Mouse (Mus musculus) thymus, adult 2 months (tissue): ENCODE results near the gene Hcst.

Experiments
- CTCF ChIP-seq: fragments of 200-500 bp; IDR thresholded peaks from 2 replicates; pipeline ENCODE4 v1.5.1; 2012; ENCODE audit warnings: mild to moderate bottlenecking, control low read depth, low read length, moderate library complexity, borderline replicate concordance; ENCODE audit not compliant: control insufficient read depth, poor library complexity, insufficient read depth; ENCODE audit errors: extremely low read depth
- POLR2A ChIP-seq: fragments of 200-500 bp; IDR thresholded peaks from 2 replicates; pipeline ENCODE4 v1.6.1; 2012; ENCODE audit warnings: mild to moderate bottlenecking, low read length, control low read depth, moderate library complexity; ENCODE audit not compliant: control insufficient read depth, poor library complexity, insufficient read depth; ENCODE audit errors: extremely low read depth

GRCm38 (mm10) chr7:30393631-30394030 is 26.0 kb downstream of the Hcst start:
- TF ChIP-seq CTCF: no peak
- TF ChIP-seq POLR2A: no peak
